Mouse (Mus musculus): ENCODE measurements around the gene Pcsk4. TPM values are rescaled to one million over a fixed set of nuclear protein-coding genes. Genes with fewer than 3 reads are reported as not detected.

Gene Pcsk4
- polyA plus RNA-seq, 1 experiment from 2014 or later = 2.6 TPM

- under 1% methylated on average over 72 of the region's 72 CpGs for WGBS
- Histone ChIP-seq H3K4me1 (peaks cover 51% of the 10 kb centered on the region), H3K9me3 (no peaks in the 10 kb centered on the region), H3K36me3 (peaks cover 32% of the 10 kb centered on the region), H3K27me3 (no peaks in the 10 kb centered on the region), H3K4me3 (peak within 1 kb of the TSS; percentile 69), H3K4me2 (replicated peaks) (peak within 1 kb of the TSS; percentile 87), H3K9ac (replicated peaks) (peak within 1 kb of the TSS; percentile 96), H3K27ac (replicated peaks) (peak within 1 kb of the TSS; percentile 91)
- peak; percentile 82 for ATAC-seq (replicated peaks)
These were observed 36.8 kb downstream of the Pcsk4 start, which contains the start of gene Rps15 for GRCm38 (mm10) chr10:80292251-80293146. TSS of gene Rps15 (plus strand) at chr10:80292453.

DNA sequence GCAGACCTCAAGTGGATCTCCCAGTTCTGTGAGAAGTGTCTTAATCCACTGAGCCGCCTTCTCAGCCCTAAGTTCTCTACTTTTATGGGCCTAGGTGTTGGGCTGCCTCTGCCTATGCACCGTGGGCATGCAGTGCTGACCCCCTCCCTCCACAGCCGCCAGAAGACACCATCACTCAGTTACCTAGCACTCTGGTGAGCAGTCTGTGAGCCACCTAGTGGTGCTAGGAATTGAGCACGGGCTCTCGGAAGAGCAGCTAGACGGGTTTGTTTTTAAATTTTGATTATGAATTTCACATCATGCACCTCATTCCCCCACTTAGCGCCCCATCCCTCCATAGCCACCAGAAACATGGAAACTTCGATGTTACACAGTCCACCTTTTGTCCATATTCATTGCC lies 40.6 kb downstream of the Pcsk4 start:
- WGBS = 68% methylated on average over 8 of the region's 8 CpGs
- no peaks in the 10 kb centered on the region for H3K9me3 ChIP-seq

GRCm38 (mm10) chr10:80288097-80288496 lies 41.2 kb downstream of the Pcsk4 start:
- Histone ChIP-seq H3K9me3 (no peaks in the 10 kb centered on the region), H3K27ac (replicated peaks) (no peak overlapping the region), H3K4me3 (no peak overlapping the region), H3K27me3 (no peaks in the 10 kb centered on the region), H3K4me1 (peaks cover 8% of the 10 kb centered on the region), H3K36me3 (peaks cover 57% of the 10 kb centered on the region), H3K9ac (replicated peaks) (no peak overlapping the region), H3K4me2 (replicated peaks) (no peak overlapping the region)
- WGBS = 95% methylated on average over 12 of the region's 12 CpGs
- ATAC-seq (replicated peaks) = no peak

More for the DNA sequence above, 40.6 kb downstream of the Pcsk4 start:
- Histone ChIP-seq H3K36me3 (peaks cover 52% of the 10 kb centered on the region), H3K4me2 (replicated peaks) (no peak overlapping the region), H3K9ac (replicated peaks) (no peak overlapping the region), H3K27me3 (no peaks in the 10 kb centered on the region), H3K4me3 (no peak overlapping the region), H3K27ac (replicated peaks) (no peak overlapping the region), H3K4me1 (peaks cover 14% of the 10 kb centered on the region)
- no peak for ATAC-seq (replicated peaks)

GRCm38 (mm10) chr10:80285222-80286070 lies 43.9 kb downstream of the Pcsk4 start:
- Histone ChIP-seq H3K4me1 (no peaks in the 10 kb centered on the region), H3K9me3 (no peaks in the 10 kb centered on the region), H3K4me2 (replicated peaks) (no peak overlapping the region), H3K27ac (replicated peaks) (no peak overlapping the region), H3K4me3 (no peak overlapping the region), H3K9ac (replicated peaks) (no peak overlapping the region), H3K27me3 (no peaks in the 10 kb centered on the region), H3K36me3 (peaks cover 75% of the 10 kb centered on the region)
- WGBS = 88% methylated on average over 14 of the region's 15 CpGs
- ATAC-seq (replicated peaks) = no peak

GRCm38 (mm10) chr10:80282481-80283441 lies 46.5 kb downstream of the Pcsk4 start:
- Histone ChIP-seq H3K27me3 (no peaks in the 10 kb centered on the region), H3K9me3 (no peaks in the 10 kb centered on the region), H3K36me3 (peaks cover 84% of the 10 kb centered on the region), H3K4me1 (no peaks in the 10 kb centered on the region), H3K27ac (replicated peaks) (no peak overlapping the region), H3K4me2 (replicated peaks) (no peak overlapping the region), H3K9ac (replicated peaks) (no peak overlapping the region), H3K4me3 (no peak overlapping the region)
- 90% methylated on average over 20 of the region's 20 CpGs for WGBS
- ATAC-seq (replicated peaks) = no peak

DNA sequence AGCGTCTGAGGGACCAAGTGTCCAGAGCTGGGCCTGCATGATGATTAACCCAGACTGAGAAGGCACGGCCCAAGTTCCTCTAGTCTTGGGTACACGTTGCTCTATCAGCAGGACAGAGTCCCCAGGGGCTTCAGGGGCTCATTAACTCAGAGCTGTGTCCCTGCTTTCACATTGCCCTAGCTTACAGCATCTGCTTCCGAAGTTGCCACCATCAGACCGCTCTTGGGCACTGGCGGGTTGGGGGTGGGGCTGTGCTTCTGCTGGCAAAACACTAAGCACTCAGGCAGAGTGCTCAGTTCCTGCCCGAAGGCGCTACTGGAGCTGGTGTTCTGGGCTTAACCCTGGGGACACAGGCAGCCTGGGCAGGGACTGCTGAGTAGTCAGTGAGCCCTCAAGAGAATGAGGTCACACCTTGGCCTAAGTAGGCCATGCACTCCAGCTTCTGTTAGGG lies 47.4 kb downstream of the Pcsk4 start:
- Histone ChIP-seq H3K4me2 (replicated peaks) (no peak overlapping the region), H3K27ac (replicated peaks) (no peak overlapping the region), H3K27me3 (no peaks in the 10 kb centered on the region), H3K9ac (replicated peaks) (no peak overlapping the region), H3K9me3 (no peaks in the 10 kb centered on the region), H3K36me3 (peaks cover 86% of the 10 kb centered on the region), H3K4me3 (no peak overlapping the region), H3K4me1 (no peaks in the 10 kb centered on the region)
- WGBS = 75% methylated on average over 8 of the region's 8 CpGs
- no peak for ATAC-seq (replicated peaks)

- no peak overlapping the region for H3K4me3 ChIP-seq
- no peak for ATAC-seq (replicated peaks)
- H3K27ac ChIP-seq (replicated peaks) = no peak overlapping the region
- H3K4me1 ChIP-seq = no peaks in the 10 kb centered on the region
- WGBS = 84% methylated on average over 7 of the region's 7 CpGs
- H3K36me3 ChIP-seq = peaks cover 86% of the 10 kb centered on the region
- H3K27me3 ChIP-seq = no peaks in the 10 kb centered on the region
- no peaks in the 10 kb centered on the region for H3K9me3 ChIP-seq
- no peak overlapping the region for H3K4me2 ChIP-seq (replicated peaks)
- no peak overlapping the region for H3K9ac ChIP-seq (replicated peaks)
These were observed 48.0 kb downstream of the Pcsk4 start for GRCm38 (mm10) chr10:80281304-80281703.

DNA sequence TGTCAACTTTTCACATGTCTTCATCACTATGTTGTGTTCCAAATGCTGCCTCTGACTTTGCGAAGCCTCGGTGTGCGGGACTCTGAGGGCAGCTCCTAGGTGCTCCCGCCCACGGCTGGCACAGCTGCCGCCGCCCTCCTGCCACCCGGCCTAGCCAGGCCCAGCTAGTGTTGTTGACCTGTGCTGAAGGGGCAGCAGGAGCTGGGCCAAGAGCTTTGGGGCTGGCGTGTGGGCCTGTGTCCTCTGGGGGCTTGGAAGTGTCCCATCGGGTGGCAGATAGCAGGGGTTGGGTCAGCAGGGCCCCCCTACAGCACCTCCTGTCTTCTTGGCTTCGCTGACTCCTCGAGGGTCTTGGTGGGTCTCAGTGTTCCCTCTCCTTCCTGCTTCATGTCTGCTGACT lies 50.0 kb downstream of the Pcsk4 start:
- H3K4me1 ChIP-seq = no peaks in the 10 kb centered on the region
- no peak overlapping the region for H3K27ac ChIP-seq (replicated peaks)
- peaks cover 82% of the 10 kb centered on the region for H3K36me3 ChIP-seq
- H3K9me3 ChIP-seq = no peaks in the 10 kb centered on the region
- no peak overlapping the region for H3K4me3 ChIP-seq
- H3K27me3 ChIP-seq = no peaks in the 10 kb centered on the region
- 95% methylated on average over 12 of the region's 12 CpGs for WGBS
- ATAC-seq (replicated peaks) = no peak
- H3K4me2 ChIP-seq (replicated peaks) = no peak overlapping the region
- no peak overlapping the region for H3K9ac ChIP-seq (replicated peaks)

GRCm38 (mm10) chr10:80278390-80278789 lies 50.9 kb downstream of the Pcsk4 start:
- Histone ChIP-seq H3K27ac (replicated peaks) (no peak overlapping the region), H3K9ac (replicated peaks) (no peak overlapping the region), H3K27me3 (no peaks in the 10 kb centered on the region), H3K4me2 (replicated peaks) (no peak overlapping the region), H3K4me1 (no peaks in the 10 kb centered on the region; the same call in 1 of the 2 replicates), H3K36me3 (peaks cover 73% of the 10 kb centered on the region), H3K4me3 (no peak overlapping the region), H3K9me3 (no peaks in the 10 kb centered on the region)
- ATAC-seq (replicated peaks) = no peak
- 92% methylated on average over 9 of the region's 9 CpGs for WGBS

DNA sequence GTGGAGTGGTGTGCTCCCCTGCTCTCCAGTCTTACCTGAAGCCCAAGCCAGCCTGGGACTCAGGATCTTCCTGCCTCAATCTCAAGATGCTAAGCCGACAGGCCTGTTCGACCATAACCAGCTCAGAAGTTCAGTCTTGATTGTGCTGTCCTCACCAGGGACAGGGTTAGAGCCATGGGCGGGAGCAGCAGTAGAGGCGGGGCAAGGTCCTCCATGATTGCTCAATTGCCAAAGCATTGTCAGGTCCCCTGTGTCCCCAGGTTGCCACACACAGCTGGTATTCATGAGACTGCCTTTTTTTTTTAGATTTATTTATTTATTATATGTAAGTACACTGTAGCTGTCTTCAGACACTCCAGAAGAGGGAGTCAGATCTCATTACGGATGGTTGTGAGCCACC lies 53.1 kb downstream of the Pcsk4 start:
- WGBS = 90% methylated on average over 5 of the region's 5 CpGs
- H3K9me3 ChIP-seq = no peaks in the 10 kb centered on the region
- H3K27ac ChIP-seq (replicated peaks) = no peak overlapping the region
- H3K4me2 ChIP-seq (replicated peaks) = no peak overlapping the region
- no peak overlapping the region for H3K4me3 ChIP-seq
- H3K4me1 ChIP-seq = peaks cover 5% of the 10 kb centered on the region
- H3K27me3 ChIP-seq = no peaks in the 10 kb centered on the region
- H3K36me3 ChIP-seq = peaks cover 61% of the 10 kb centered on the region
- H3K9ac ChIP-seq (replicated peaks) = no peak overlapping the region
- no peak for ATAC-seq (replicated peaks)

- ATAC-seq (replicated peaks) = no peak
- H3K27me3 ChIP-seq = no peaks in the 10 kb centered on the region
- WGBS = 85% methylated on average over 3 of the region's 3 CpGs
- no peak overlapping the region for H3K4me2 ChIP-seq (replicated peaks)
- peaks cover 38% of the 10 kb centered on the region for H3K36me3 ChIP-seq
- no peak overlapping the region for H3K27ac ChIP-seq (replicated peaks)
- H3K4me1 ChIP-seq = peaks cover 22% of the 10 kb centered on the region
- no peak overlapping the region for H3K4me3 ChIP-seq
- H3K9me3 ChIP-seq = no peaks in the 10 kb centered on the region
- H3K9ac ChIP-seq (replicated peaks) = no peak overlapping the region
These were observed 55.5 kb downstream of the Pcsk4 start for GRCm38 (mm10) chr10:80273847-80274246.

Data from forebrain, embryonic 15.5 days (tissue).